Comparison of ENCODE assay signal across 25 mouse cellular contexts in genomic region chr10:74339247-74340160, GRCm38 (mm10).
DNase-seq lines count a peak whose midpoint lies in the region; ATAC-seq and TF ChIP-seq lines count a peak whose summit lies in the region.
"Had no signal": no experiment of that assay in that cellular context is flagged by ENCODE, and none has a peak within 500 bp of the region (broad histone marks: within the 10 kb centered on the region; RNA-seq: fewer than 3 reads in every experiment).

No protein-coding gene starts in this region.

- whole genome bisulfite sequencing in forebrain, embryonic 12.5 days: 60% methylated on average over 3 of the region's 3 CpGs
- WGBS in forebrain, embryonic 10.5 days: 87% methylated on average over 3 of the region's 3 CpGs
- WGBS in limb, embryonic 14.5 days: 55% methylated on average over 3 of the region's 3 CpGs
- 92% methylated on average over 3 of the region's 3 CpGs for WGBS in limb, embryonic 10.5 days
- 25% methylated on average over 3 of the region's 3 CpGs for WGBS in forebrain, postnatal 0 days

- no peak overlapping the region for H3K9ac ChIP-seq in forebrain, embryonic 12.5 days
- H3K9ac ChIP-seq in limb, embryonic 14.5 days (ENCODE audit: low read depth, low read length, severe bottlenecking): no peak overlapping the region
- H3K9ac ChIP-seq in forebrain, postnatal 0 days: no peak overlapping the region
- H3K9ac ChIP-seq: embryonic facial prominence, embryonic 12.5 days; embryonic facial prominence, embryonic 15.5 days; heart, embryonic 12.5 days; heart, embryonic 15.5 days; hindbrain, embryonic 15.5 days; intestine, embryonic 15.5 days had no signal

- no peaks in the 10 kb centered on the region for H3K27me3 ChIP-seq in forebrain, embryonic 12.5 days
- H3K27me3 ChIP-seq in forebrain, embryonic 10.5 days (ENCODE audit: poor library complexity, severe bottlenecking): no peaks in the 10 kb centered on the region
- no peaks in the 10 kb centered on the region for H3K27me3 ChIP-seq in limb, embryonic 14.5 days (ENCODE audit: control insufficient read depth, insufficient read depth, low read length)
- H3K27me3 ChIP-seq in limb, embryonic 10.5 days (ENCODE audit: low read depth, poor library complexity, severe bottlenecking): no peaks in the 10 kb centered on the region
- H3K27me3 ChIP-seq in forebrain, postnatal 0 days (ENCODE audit: insufficient read depth, low read length): no peaks in the 10 kb centered on the region
- H3K27me3 ChIP-seq: embryonic facial prominence, embryonic 12.5 days; embryonic facial prominence, embryonic 15.5 days; heart, embryonic 12.5 days; heart, embryonic 15.5 days; hindbrain, embryonic 15.5 days; intestine, embryonic 15.5 days had no signal

- no peaks in the 10 kb centered on the region for H3K9me3 ChIP-seq in forebrain, embryonic 12.5 days
- no peaks in the 10 kb centered on the region for H3K9me3 ChIP-seq in forebrain, embryonic 10.5 days
- H3K9me3 ChIP-seq in limb, embryonic 14.5 days (ENCODE audit: control insufficient read depth, low read length): no peaks in the 10 kb centered on the region
- H3K9me3 ChIP-seq in limb, embryonic 10.5 days (replicated peaks): no peaks in the 10 kb centered on the region
- H3K9me3 ChIP-seq in forebrain, postnatal 0 days (ENCODE audit: low read length): no peaks in the 10 kb centered on the region
- H3K9me3 ChIP-seq: embryonic facial prominence, embryonic 12.5 days; embryonic facial prominence, embryonic 15.5 days; heart, embryonic 12.5 days; heart, embryonic 15.5 days; hindbrain, embryonic 15.5 days; intestine, embryonic 15.5 days had no signal

- ATAC-seq in forebrain, embryonic 12.5 days (ENCODE audit: low FRiP score): peak; percentile 64; the same call in 1 of the 2 replicates
- ATAC-seq in limb, embryonic 14.5 days (ENCODE audit: low FRiP score, low read depth): no peak
- ATAC-seq in forebrain, postnatal 0 days: peak; percentile 42; the same call in 1 of the 2 replicates
- ATAC-seq in activated CD4-positive, CD25-positive, alpha-beta regulatory T cell, adult 4 months: no peak
- ATAC-seq: intestine, embryonic 15.5 days had no signal

- peaks cover 4% of the 10 kb centered on the region; the same call in 1 of the 2 replicates for H3K4me1 ChIP-seq in forebrain, embryonic 12.5 days
- H3K4me1 ChIP-seq in forebrain, embryonic 10.5 days: no peaks in the 10 kb centered on the region
- no peaks in the 10 kb centered on the region for H3K4me1 ChIP-seq in limb, embryonic 14.5 days (ENCODE audit: control insufficient read depth, insufficient read depth, low read length)
- no peaks in the 10 kb centered on the region for H3K4me1 ChIP-seq in limb, embryonic 10.5 days
- H3K4me1 ChIP-seq in forebrain, postnatal 0 days (ENCODE audit: insufficient read depth): no peaks in the 10 kb centered on the region
- H3K4me1 ChIP-seq: embryonic facial prominence, embryonic 12.5 days; embryonic facial prominence, embryonic 15.5 days; heart, embryonic 12.5 days; heart, embryonic 15.5 days; hindbrain, embryonic 15.5 days; intestine, embryonic 15.5 days had no signal

- 0 out of 2 replicates have a peak overlapping the region, but pooled peaks have one; percentile 25 for H3K27ac ChIP-seq in forebrain, embryonic 12.5 days
- no peak overlapping the region for H3K27ac ChIP-seq in forebrain, embryonic 10.5 days
- no peak overlapping the region for H3K27ac ChIP-seq in limb, embryonic 14.5 days (replicated peaks; ENCODE audit: low read depth, low read length)
- H3K27ac ChIP-seq in limb, embryonic 10.5 days: no peak overlapping the region
- no peak overlapping the region for H3K27ac ChIP-seq in forebrain, postnatal 0 days (ENCODE audit: low read depth, low read length)
- H3K27ac ChIP-seq: embryonic facial prominence, embryonic 12.5 days; embryonic facial prominence, embryonic 15.5 days; gastrocnemius, adult 2 months; heart, embryonic 15.5 days; hindbrain, embryonic 15.5 days; intestine, embryonic 15.5 days had no signal

- H3K4me2 ChIP-seq in forebrain, embryonic 12.5 days: no peak overlapping the region
- no peak overlapping the region for H3K4me2 ChIP-seq in limb, embryonic 14.5 days (replicated peaks; ENCODE audit: low read depth, low read length, severe bottlenecking)
- H3K4me2 ChIP-seq in forebrain, postnatal 0 days (ENCODE audit: low read depth): no peak overlapping the region
- H3K4me2 ChIP-seq: embryonic facial prominence, embryonic 12.5 days; embryonic facial prominence, embryonic 15.5 days; heart, embryonic 12.5 days; heart, embryonic 15.5 days; hindbrain, embryonic 15.5 days; intestine, embryonic 15.5 days had no signal

- H3K36me3 ChIP-seq in forebrain, embryonic 12.5 days (replicated peaks): no peaks in the 10 kb centered on the region
- no peaks in the 10 kb centered on the region for H3K36me3 ChIP-seq in forebrain, embryonic 10.5 days (replicated peaks)
- no peaks in the 10 kb centered on the region for H3K36me3 ChIP-seq in limb, embryonic 14.5 days (ENCODE audit: control insufficient read depth, insufficient read depth, low read length)
- H3K36me3 ChIP-seq in limb, embryonic 10.5 days: no peaks in the 10 kb centered on the region
- H3K36me3 ChIP-seq in forebrain, postnatal 0 days (ENCODE audit: insufficient read depth): no peaks in the 10 kb centered on the region
- H3K36me3 ChIP-seq: embryonic facial prominence, embryonic 12.5 days; embryonic facial prominence, embryonic 15.5 days; heart, embryonic 12.5 days; heart, embryonic 15.5 days; hindbrain, embryonic 15.5 days; intestine, embryonic 15.5 days had no signal

- no peak for TF ChIP-seq CTCF in forebrain, postnatal 0 days (IDR thresholded peaks at IDR 0.05; ENCODE audit: low read depth)

- no peak overlapping the region for H3K4me3 ChIP-seq in forebrain, embryonic 12.5 days (replicated peaks)
- H3K4me3 ChIP-seq in forebrain, embryonic 10.5 days: no peak overlapping the region
- H3K4me3 ChIP-seq in limb, embryonic 14.5 days (replicated peaks; ENCODE audit: low read length): no peak overlapping the region
- H3K4me3 ChIP-seq in limb, embryonic 10.5 days: no peak overlapping the region
- H3K4me3 ChIP-seq in forebrain, postnatal 0 days (ENCODE audit: low read depth, low read length): no peak overlapping the region
- H3K4me3 ChIP-seq: embryonic facial prominence, embryonic 12.5 days; embryonic facial prominence, embryonic 15.5 days; gastrocnemius, adult 2 months; heart, embryonic 12.5 days; heart, embryonic 15.5 days; hindbrain, embryonic 15.5 days; intestine, embryonic 15.5 days had no signal

- DNase-seq in forebrain, embryonic 10.5 days (ENCODE audit: extremely low spot score, low spot score): no peak
- peak; percentile 31 for DNase-seq in limb, embryonic 14.5 days (ENCODE audit: low spot score)
- DNase-seq in limb, embryonic 10.5 days (ENCODE audit: low spot score): no peak
- DNase-seq in forebrain, postnatal 0 days: no peak
- DNase-seq: adrenal gland, postnatal 10 days; adrenal gland, postnatal 36 days; cerebellum, adult 11 months; cerebellum, adult 2 months; cerebellum, adult 9-11 months; cerebellum, postnatal 25 days; gastrocnemius, adult 2 months; gastrocnemius, postnatal 14 days; heart, adult 18-20 months; heart, postnatal 10 days; heart, postnatal 36 days; kidney, adult 18-20 months; kidney, adult 9 months had no signal

- TF ChIP-seq POLR2A in limb, embryonic 14.5 days (IDR thresholded peaks at IDR 0.05; ENCODE audit: borderline replicate concordance, extremely low read depth, insufficient read depth, insufficient read length): no peak

Comparison
In these comparisons a context has a peak if more than half of its experiments do, and no peak if none do; other contexts are left out.
1. ATAC-seq: peak in forebrain, embryonic 12.5 days (single experiment) and forebrain, postnatal 0 days (single experiment); none in limb, embryonic 14.5 days (single experiment) and activated CD4-positive, CD25-positive, alpha-beta regulatory T cell, adult 4 months (single experiment).